Mouse (Mus musculus) stomach, postnatal 0 days (tissue): ENCODE measurements around the gene Igfbp5. TPM values are rescaled to one million over a fixed set of nuclear protein-coding genes. Genes with fewer than 3 reads are reported as not detected.

Experiments
- ATAC-seq: fragments of 200-750 bp; cut with Nextera tagmentation; 2 replicates; pipeline ENCODE4 v1.8.0; 2017; ENCODE audit not compliant: low FRiP score, low TSS enrichment
- DNase-seq: peaks from one replicate; pipeline ENCODE4 v3.0.0-alpha.2; 2016; ENCODE audit warnings: low spot score
- H3K27ac ChIP-seq: fragments of 300-500 bp; sonication (generic); replicated peaks from 2 replicates; pipeline ENCODE4 v1.5.1; 2014; ENCODE audit warnings: mild to moderate bottlenecking, control low read depth
- H3K27me3 ChIP-seq: fragments of 300-500 bp; sonication (generic); 2 replicates; pipeline ENCODE4 v1.6.1; 2014; ENCODE audit warnings: low read length; ENCODE audit not compliant: control insufficient read depth, insufficient read depth
- H3K36me3 ChIP-seq: fragments of 300-500 bp; sonication (generic); 2 replicates; pipeline ENCODE4 v1.6.1; 2014; ENCODE audit warnings: low read length, mixed read lengths; ENCODE audit not compliant: control insufficient read depth, insufficient read depth
- H3K4me1 ChIP-seq: fragments of 300-500 bp; sonication (generic); replicated peaks from 2 replicates; pipeline ENCODE4 v1.6.1; 2014; ENCODE audit warnings: antibody characterized with exemption; ENCODE audit not compliant: control insufficient read depth, insufficient read depth
- H3K4me2 ChIP-seq: fragments of 300-500 bp; sonication (generic); replicated peaks from 2 replicates; pipeline ENCODE4 v1.6.1; 2014; ENCODE audit warnings: low read depth, mild to moderate bottlenecking, control low read depth, moderate library complexity
- H3K4me3 ChIP-seq: fragments of 300-500 bp; sonication (generic); 2 replicates; pipeline ENCODE4 v1.5.1; 2014; ENCODE audit warnings: low read depth, low read length, control low read depth
- H3K9ac ChIP-seq: fragments of 300-500 bp; sonication (generic); 2 replicates; pipeline ENCODE4 v1.6.1; 2014; ENCODE audit warnings: mild to moderate bottlenecking, low read length, control low read depth, mixed read lengths
- H3K9me3 ChIP-seq: fragments of 300-500 bp; sonication (generic); 2 replicates; pipeline ENCODE4 v1.6.1; 2016; ENCODE audit warnings: low read length; ENCODE audit not compliant: control insufficient read depth
- CTCF ChIP-seq: IDR thresholded peaks from 2 replicates; pipeline ENCODE4 v1.5.1; 2016; ENCODE audit warnings: antibody characterized with exemption, low read depth, mild to moderate bottlenecking, moderate library complexity
- EP300 ChIP-seq: optimal IDR thresholded peaks from 2 replicates; pipeline ENCODE3; 2016; ENCODE audit warnings: antibody characterized with exemption
- WGBS: fragments of 180-500 bp; shearing (Covaris S2); extraction: QIAGEN DNeasy Blood & Tissue Kit; methylation state at CpG from one replicate; pipeline ENCODE4 v1.1.7; 2014; 5-methylcytosine and 5-hydroxymethylcytosine counted together
- polyA plus RNA-seq: library from polyadenylated mRNA; unstranded; fragments of >200 nt; fragmentation: Nextera tagmentation; extraction: Ambion mirVana; gene quantifications from 2 replicates; pipeline ENCODE4 v1.2.1, GENCODE M21; 2015

Igfbp5 gene
- polyA plus RNA-seq, 1 experiment from 2014 or later, result 37.8 TPM

DNA sequence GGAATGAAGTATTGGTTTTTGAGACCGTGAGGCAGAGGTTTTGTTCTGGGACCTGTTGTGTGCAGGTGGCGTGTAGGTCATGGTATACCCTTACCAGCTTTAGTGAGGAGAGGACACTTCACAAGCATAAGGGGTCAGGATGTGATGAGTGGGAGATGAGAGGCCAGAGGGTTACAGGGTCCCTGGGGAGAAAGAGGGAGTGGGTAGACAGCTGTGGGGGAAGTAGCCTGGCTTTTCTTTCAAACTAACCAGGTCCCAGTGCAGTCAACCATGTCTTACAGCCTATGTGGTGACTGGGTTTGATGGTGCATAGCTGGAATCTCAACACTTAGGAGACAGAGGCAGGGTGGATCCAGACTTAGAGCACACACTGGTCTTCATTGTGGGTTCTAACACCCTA is 44.2 kb downstream of the Igfbp5 start:
- no peak overlapping the region for H3K9ac ChIP-seq
- DNase-seq (no peak), ATAC-seq (no peak)
- no peak overlapping the region for H3K27ac ChIP-seq
- no peak for TF ChIP-seq CTCF
- no peak for TF ChIP-seq EP300
- 89% methylated on average over 2 of the region's 2 CpGs for WGBS
- H3K4me3 ChIP-seq, result no peak overlapping the region
- H3K36me3 ChIP-seq, result no peaks in the 10 kb centered on the region
- H3K27me3 ChIP-seq, result no peaks in the 10 kb centered on the region
- H3K9me3 ChIP-seq, result no peaks in the 10 kb centered on the region
- H3K4me1 ChIP-seq, result no peaks in the 10 kb centered on the region; the same call in 1 of the 2 replicates
- H3K4me2 ChIP-seq, result no peak overlapping the region

DNA sequence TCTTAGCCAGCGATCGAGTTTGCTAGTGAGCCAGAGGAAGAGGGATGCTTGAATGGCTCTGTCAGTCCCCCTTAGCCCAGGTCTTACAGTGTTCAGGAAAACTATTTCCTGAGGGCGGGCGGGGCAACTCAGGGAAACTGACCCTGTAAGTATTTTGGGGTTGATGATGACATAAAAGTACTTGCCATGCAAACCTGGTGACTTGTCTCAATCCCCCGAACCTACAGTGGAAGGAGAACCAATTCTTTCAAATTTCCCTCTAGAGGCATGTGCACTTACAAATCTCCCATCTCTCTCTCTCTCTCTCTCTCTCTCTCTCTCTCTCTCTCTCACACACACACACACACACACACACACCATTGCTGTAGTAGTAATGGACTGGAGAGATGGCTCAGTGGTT is 45.8 kb downstream of the Igfbp5 start:
- WGBS, result 93% methylated on average over 5 of the region's 5 CpGs
- TF ChIP-seq EP300 (no peak), CTCF (no peak)
- Histone ChIP-seq H3K27ac (no peak overlapping the region), H3K27me3 (no peaks in the 10 kb centered on the region), H3K4me2 (no peak overlapping the region), H3K9ac (no peak overlapping the region), H3K9me3 (no peaks in the 10 kb centered on the region), H3K4me1 (peaks cover 5% of the 10 kb centered on the region), H3K36me3 (no peaks in the 10 kb centered on the region), H3K4me3 (no peak overlapping the region)
- no peak for ATAC-seq
- DNase-seq, result no peak

DNA sequence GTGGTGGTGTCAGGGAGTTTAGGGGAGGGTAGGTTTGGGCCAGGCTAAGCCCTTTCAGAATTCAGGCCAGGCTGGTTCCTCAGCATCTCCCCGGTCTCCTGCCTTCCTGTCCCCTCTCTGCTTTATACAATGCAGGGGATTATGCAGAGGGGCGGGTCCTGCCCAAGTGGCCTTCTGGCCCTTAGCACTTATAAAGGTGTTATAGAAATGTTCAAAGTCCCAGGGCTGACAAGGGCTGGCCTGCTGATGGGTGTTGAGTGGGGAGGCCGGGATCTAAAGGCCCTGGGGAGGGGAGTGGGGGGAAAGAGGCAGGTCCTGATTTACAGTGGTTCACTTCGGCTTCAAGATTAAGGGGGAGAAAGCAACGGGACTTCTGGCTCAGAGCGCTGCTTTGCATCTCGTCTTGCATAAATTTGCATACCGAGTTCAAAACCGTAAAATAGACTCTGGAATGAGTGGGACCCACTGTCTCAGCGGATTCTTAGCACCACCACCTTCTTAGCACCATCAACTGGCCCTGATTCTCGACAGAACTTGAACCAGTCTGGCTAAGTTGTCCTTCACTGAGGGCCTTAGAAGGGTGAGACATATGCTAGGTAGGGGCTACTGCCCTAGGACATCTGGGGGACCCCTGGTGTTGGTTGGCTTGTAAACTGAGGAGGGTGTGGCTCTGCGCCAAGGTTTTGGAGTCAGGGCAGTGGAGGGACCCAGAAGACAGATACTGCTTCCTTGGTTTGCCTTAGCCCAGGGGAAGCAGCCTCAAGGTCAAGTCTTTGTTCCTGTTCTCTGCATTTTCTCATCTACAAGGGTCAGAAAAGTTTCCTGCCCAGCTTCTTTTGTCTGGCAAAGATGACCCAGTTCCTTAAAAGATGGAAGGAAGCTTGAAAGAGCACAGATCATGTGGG is 47.0 kb downstream of the Igfbp5 start:
- Histone ChIP-seq H3K9me3 (no peaks in the 10 kb centered on the region), H3K27me3 (no peaks in the 10 kb centered on the region), H3K9ac (no peak overlapping the region), H3K4me1 (peaks cover 5% of the 10 kb centered on the region), H3K36me3 (no peaks in the 10 kb centered on the region), H3K4me2 (no peak overlapping the region), H3K27ac (no peak overlapping the region), H3K4me3 (no peak overlapping the region; the same call in 1 of the 2 replicates)
- DNase-seq, result no peak
- TF ChIP-seq EP300, result no peak
- no peak for TF ChIP-seq CTCF
- WGBS, result 42% methylated on average over 12 of the region's 12 CpGs
- no peak for ATAC-seq

DNA sequence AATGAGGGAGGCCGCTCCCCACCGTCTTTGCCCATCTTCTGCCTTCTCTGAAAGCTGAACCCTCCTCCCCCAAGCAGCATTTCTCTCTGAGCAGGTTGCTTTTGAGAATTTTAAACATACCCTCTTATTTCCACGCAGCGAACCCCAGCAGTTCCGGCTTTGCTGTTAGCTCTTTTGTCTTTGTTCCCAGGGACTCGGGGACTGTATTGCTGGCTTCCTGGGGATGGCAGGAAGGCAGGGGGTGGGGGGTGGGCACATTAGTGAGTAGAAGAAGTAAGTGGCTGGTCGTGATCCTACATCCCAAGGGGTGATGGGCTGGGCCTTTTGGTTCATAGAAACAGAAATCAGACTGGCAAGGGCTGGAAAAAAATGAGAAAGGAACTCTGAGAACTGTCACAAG is 47.8 kb downstream of the Igfbp5 start:
- Histone ChIP-seq H3K36me3 (no peaks in the 10 kb centered on the region), H3K9me3 (no peaks in the 10 kb centered on the region), H3K9ac (peak overlapping the region; percentile 23; the same call in 1 of the 2 replicates), H3K4me2 (peak overlapping the region; percentile 95), H3K4me3 (peak overlapping the region; percentile 12; the same call in 1 of the 2 replicates), H3K27ac (no peak overlapping the region), H3K4me1 (peaks cover 5% of the 10 kb centered on the region), H3K27me3 (no peaks in the 10 kb centered on the region)
- ATAC-seq (no peak), DNase-seq (no peak)
- WGBS, result 41% methylated on average over 7 of the region's 7 CpGs
- TF ChIP-seq CTCF (no peak), EP300 (no peak)

DNA sequence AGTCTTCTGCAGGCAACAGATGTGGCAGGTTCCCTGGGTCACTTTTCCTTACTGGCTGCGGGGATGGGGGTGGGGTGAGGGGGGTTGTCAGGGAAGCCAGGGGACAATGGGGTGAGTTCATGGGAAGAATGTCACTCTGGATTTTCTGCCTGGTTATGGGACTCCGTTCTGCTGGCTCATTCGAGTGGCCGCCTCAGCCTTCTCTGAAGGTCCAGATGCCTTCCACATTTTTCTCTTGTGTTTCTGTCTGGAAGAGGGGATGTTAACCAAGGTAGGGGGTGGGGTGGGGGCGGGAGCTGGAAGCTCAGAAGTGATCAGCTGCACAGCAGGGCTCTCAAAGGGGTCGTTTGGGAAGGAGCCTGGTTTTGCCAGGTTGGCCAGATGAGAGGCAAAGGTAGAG is 48.2 kb downstream of the Igfbp5 start:
- TF ChIP-seq EP300, result no peak
- no peak for TF ChIP-seq CTCF
- peak overlapping the region; percentile 23 for H3K9ac ChIP-seq
- H3K27ac ChIP-seq, result no peak overlapping the region
- peak overlapping the region; percentile 95 for H3K4me2 ChIP-seq
- DNase-seq, result no peak
- H3K27me3 ChIP-seq, result no peaks in the 10 kb centered on the region
- no peaks in the 10 kb centered on the region for H3K9me3 ChIP-seq
- peaks cover 5% of the 10 kb centered on the region for H3K4me1 ChIP-seq
- peak overlapping the region; percentile 53 for H3K4me3 ChIP-seq
- WGBS, result 31% methylated on average over 6 of the region's 6 CpGs
- no peak for ATAC-seq
- no peaks in the 10 kb centered on the region for H3K36me3 ChIP-seq

DNA sequence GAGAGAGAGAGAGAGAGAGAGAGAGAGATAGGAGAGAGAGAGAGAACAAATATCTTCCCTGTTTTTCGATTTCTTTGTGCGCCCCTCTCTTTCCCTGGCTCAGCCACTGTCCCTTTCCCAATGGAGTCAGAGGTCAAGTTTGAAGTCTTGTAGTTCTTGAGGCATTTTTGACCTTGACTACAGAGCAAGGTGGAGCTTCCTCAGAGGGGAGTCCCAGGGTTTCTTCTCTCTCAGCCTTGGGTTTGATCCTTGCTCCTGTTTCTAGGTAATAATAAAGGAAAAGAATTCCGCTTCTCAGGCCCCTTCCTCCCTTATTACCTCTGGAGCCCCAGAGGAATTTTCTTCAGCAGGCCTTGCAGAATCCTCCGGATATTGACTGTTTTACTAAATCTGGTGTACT is 48.8 kb downstream of the Igfbp5 start:
- DNase-seq (no peak), ATAC-seq (no peak)
- H3K36me3 ChIP-seq, result no peaks in the 10 kb centered on the region
- WGBS, result 37% methylated on average over 4 of the region's 4 CpGs
- peak overlapping the region; percentile 53 for H3K4me3 ChIP-seq
- no peak overlapping the region for H3K27ac ChIP-seq
- H3K4me1 ChIP-seq, result peaks cover 5% of the 10 kb centered on the region
- no peaks in the 10 kb centered on the region for H3K27me3 ChIP-seq
- peak overlapping the region; percentile 95 for H3K4me2 ChIP-seq
- H3K9ac ChIP-seq, result no peak overlapping the region
- no peaks in the 10 kb centered on the region for H3K9me3 ChIP-seq
- TF ChIP-seq CTCF (no peak), EP300 (no peak)
